Mouse (Mus musculus): ENCODE results near the gene Mpv17l2.

Gene Mpv17l2

GRCm38 (mm10) chr8:70766571-70767440 is 6.1 kb upstream of the Mpv17l2 start:
- DNase-seq (ENCODE audit: low spot score): peak; percentile 97

GRCm38 (mm10) chr8:70765838-70766570 is 5.3 kb upstream of the Mpv17l2 start:
- peak; percentile 77 for DNase-seq (ENCODE audit: low spot score)

GRCm38 (mm10) chr8:70765329-70765728 is 4.6 kb upstream of the Mpv17l2 start:
- DNase-seq (ENCODE audit: low spot score): no peak

GRCm38 (mm10) chr8:70764676-70765075 is 3.9 kb upstream of the Mpv17l2 start:
- no peak for DNase-seq (ENCODE audit: low spot score)

DNA sequence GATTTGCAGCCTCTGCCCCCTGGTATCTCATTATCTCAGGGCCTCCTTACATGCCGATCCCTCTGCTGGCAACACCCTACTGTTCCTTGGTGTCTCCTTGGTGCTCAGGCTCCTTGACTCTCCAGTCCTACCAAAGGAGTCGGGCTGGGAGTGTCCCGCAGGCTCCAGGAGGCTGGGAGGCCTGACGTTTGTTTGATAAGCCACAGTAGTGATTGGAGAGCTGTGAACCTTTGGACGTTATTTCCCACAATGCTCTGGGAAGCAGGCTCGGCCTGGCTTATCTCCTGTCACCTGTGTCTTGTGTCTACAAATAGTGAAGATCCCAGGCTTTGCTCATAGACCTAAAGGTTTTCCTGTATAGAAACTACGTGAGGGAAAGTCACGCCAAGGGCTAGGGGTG is 3.3 kb upstream of the Mpv17l2 start:
- peak; percentile 59 for DNase-seq (ENCODE audit: low spot score)

GRCm38 (mm10) chr8:70763354-70763753 is 2.6 kb upstream of the Mpv17l2 start:
- peak; percentile 75 for DNase-seq (ENCODE audit: low spot score)

GRCm38 (mm10) chr8:70762118-70762517 is 1.4 kb upstream of the Mpv17l2 start:
- no peak for DNase-seq (ENCODE audit: low spot score)

GRCm38 (mm10) chr8:70760350-70760749 is 396 bp downstream of the Mpv17l2 start:
- peak; percentile 43 for DNase-seq (ENCODE audit: low spot score)

DNA sequence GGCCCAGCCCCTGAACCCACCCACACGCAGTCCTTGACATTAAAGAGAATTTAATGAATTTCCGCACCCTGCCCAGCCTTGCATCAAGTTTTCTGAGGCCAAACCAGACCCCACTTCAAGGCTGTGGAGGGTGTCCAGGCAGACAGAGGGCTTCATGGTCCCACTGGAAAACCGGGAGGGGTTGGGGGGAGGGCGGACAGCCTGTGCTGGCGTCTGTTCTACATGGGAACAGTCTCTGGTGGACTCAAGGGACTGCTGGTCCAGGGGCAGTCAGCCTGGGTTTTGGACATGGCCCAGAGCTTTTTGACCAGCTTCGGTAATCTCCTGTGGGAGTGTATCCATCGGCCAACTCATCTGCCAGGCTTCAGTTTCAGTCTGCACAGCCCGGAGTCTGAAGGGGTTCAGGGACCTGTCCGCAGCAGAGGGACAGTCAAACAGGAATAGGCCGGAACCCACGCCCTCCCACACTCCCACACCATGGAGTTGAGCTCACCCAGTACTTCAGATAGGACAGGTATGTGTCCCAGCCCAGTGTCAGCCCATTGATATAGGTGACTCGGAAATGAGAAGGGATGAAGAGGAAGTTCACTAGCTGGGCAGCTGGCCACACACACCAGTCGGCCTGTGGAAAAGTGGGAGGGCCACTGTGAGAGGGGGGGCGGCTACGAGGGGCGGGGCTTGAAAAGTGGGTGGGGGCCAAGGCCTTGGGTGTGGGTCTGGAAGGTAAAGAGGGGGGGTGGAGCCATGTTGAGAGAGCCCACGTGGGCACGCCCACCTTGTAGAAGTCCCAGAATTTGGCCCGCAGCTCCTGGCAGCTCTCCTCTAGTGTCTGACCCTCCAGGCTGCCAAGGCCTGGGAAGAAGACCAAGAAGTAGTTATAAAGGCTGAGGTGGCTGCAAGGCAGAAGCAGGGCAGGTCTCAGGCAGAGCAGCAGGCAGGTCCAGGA is 1.9 kb downstream of the Mpv17l2 start:
- peak; percentile 77 for DNase-seq (ENCODE audit: low spot score)

- no peak for DNase-seq (ENCODE audit: low spot score)
These were observed 2.5 kb downstream of the Mpv17l2 start for GRCm38 (mm10) chr8:70758308-70758615.

GRCm38 (mm10) chr8:70757523-70758307 is 3.0 kb downstream of the Mpv17l2 start:
- peak; percentile 81 for DNase-seq (ENCODE audit: low spot score)

DNA sequence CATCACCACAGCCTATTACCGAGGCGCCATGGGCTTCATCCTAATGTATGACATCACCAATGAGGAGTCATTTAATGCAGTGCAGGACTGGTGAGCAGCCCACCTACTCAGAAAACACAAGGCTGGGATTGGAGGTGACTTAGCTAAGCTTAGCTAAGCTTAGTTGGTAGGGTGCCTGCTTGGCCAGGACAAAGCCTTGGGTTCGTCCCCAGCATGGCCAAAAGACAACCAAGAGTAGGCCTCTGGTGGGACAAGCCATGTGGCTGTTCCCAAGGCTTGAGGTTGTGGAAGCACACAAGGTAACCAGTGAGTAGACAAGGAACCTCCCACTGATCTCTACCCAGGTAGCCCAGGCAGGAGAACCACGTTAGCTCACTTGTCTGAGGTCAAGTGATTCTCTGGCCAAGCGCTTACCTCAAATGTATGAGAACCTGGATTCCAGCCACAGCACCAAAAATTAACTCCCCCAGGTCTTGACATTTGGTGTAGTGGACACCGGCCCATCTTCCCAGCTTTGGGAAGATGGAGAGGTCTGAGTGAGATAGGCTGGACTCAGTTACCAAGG is 4.2 kb downstream of the Mpv17l2 start:
- no peak for DNase-seq (ENCODE audit: low spot score)

DNA sequence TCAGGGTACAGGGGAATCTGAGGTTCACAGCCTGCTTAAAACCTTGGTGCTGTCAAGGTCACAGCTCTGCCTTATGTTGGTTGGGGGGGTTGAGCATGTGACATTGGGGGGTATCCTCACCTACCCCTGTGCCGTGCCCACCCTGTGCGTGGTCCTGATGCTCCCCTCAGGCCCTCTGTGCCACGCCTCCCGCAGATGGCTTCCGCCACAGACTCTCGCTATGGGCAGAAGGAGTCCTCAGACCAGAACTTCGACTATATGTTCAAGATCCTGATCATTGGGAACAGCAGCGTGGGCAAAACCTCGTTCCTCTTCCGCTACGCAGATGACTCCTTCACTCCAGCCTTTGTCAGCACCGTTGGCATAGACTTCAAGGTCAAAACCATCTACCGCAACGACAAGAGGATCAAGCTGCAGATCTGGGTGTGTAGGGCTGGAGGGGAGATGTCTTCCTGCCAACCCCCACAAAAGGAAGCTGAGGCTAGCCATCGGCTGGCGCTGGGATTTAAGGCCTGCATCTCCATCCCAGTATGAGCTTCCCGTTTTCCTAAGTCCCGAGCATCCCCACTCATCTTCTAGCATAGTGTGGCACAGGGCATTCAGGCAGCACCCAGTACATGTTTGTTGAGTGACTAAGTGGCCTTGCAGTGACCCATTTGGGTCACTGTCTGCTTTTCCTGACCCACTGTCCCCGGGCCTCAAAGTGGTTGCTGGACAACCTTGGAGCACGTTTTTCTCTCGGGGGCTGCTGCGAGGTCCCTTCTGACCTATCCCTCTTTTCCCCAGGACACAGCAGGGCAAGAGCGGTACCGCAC is 4.9 kb downstream of the Mpv17l2 start:
- DNase-seq (ENCODE audit: low spot score): no peak

DNA sequence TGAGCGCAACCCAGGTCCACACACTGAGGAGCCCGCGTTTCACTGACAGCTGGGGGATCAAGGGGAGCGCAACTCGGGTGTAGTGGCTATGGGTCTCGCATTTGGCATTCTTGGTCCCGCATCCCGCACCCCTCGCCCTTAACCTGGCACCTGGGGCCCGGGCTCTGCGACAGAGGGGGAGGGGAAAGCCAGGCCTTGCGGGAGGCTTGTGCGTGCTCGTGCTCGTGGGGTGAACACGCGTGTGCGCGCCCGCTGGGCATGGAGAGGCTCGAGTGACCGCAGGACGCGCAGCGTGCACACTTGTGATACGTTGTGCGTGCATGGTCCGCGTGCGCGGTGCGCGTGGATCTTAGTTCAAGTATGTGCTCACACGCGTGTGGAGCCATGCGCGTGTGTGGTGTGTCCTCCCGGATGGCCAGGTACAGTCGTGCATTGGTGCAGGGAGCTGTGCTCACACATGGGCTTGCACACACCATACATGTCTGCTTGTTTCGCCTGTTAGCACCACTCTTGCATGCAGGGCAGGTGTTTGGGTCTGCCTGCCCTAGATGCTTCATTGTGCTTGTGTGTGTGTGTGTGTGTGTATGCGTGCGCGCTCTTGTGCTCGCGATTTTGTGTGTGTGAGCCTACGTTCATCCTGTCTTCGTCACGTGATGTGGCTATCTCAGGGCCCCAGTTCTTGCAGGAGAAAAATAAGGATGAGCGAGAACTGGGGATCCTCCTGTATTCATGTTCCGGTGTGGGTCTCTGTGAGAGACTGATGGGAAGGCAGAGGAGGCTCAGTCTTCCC is 5.7 kb downstream of the Mpv17l2 start:
- DNase-seq (ENCODE audit: low spot score): peak; percentile 46

- peak; percentile 99 for DNase-seq (ENCODE audit: low spot score)
These were observed 6.5 kb downstream of the Mpv17l2 start, which contains the start of gene Rab3a for GRCm38 (mm10) chr8:70754043-70754870. Gene Rab3a, plus strand, starts transcription at chr8:70754679.

DNA sequence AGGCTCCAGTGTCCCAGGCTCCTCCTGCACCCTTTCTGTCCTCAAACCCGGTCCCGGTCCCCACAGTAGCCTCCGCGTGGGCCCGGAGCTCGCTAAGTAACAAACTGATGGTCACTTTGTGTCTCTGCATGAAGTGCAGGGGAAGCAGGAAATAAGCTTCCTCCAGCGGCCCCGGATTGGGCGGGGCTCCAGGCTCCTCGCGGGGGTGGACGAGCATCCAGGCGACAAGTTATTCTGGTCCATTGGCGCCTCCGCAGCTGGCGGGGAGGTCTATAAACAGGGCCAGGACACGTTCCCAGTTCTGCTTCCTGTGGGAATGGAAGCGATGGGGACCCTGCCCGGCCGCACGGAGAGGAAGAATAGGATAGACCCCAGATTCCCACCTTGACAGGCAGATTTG is 7.6 kb downstream of the Mpv17l2 start:
- peak; percentile 86 for DNase-seq (ENCODE audit: low spot score)

GRCm38 (mm10) chr8:70752000-70752764 is 8.6 kb downstream of the Mpv17l2 start:
- peak; percentile 86 for DNase-seq (ENCODE audit: low spot score)
